Mouse (Mus musculus) G1E (cell line): ENCODE measurements at regions not wholly inside any gene's neighbourhood (a gene's known extent, or its start where the extent isn't known, plus 50 kb on each side); places are given as distances from the start of the nearest gene placed in this dataset.

Source experiments
- CTCF ChIP-seq: IDR thresholded peaks from 2 replicates; pipeline ENCODE4 v1.5.1; 2012; ENCODE audit warnings: low read depth, low read length, inconsistent platforms, mixed read lengths
- GATA1 ChIP-seq: IDR thresholded peaks from 2 replicates; pipeline ENCODE4 v1.6.1; 2012; ENCODE audit warnings: borderline replicate concordance, low read length, inconsistent platforms, mixed read lengths
- GATA2 ChIP-seq: IDR thresholded peaks from 2 replicates; pipeline ENCODE4 v1.6.1; 2012; ENCODE audit warnings: low read depth, low read length, inconsistent platforms, borderline replicate concordance

DNA sequence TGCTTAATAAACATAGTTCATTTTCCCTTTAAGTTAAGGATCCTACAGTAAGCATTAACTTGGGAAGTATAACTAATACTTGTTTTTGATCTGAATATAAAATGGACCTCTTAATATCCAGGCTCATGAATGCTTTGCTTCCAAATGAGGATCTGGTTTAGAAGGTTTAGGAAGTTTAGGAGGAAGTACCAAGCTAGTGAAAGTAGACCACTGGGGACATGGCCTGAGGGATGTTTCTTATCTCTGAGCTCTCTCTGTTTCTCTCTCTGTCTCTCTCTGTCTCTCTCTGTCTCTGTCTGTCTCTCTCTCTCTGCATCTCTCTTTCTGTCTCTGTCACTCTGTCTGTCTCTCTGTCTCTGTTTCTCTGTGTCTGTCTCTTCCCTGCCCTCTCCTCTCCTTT lies 360.9 kb downstream of the Kctd12 start:
- no peak for TF ChIP-seq GATA2
- no peak for TF ChIP-seq CTCF
- no peak for TF ChIP-seq GATA1
